Mouse (Mus musculus) left cerebral cortex, postnatal 14 days (tissue): ENCODE results near the gene Hdac1. TPM values are rescaled to one million over a fixed set of nuclear protein-coding genes. Genes with fewer than 3 reads are reported as not detected.
"Not testable (repeated sequence)": the region's sequence is repeated elsewhere in the genome, so short reads cannot be mapped to it uniquely, and the experiment has no call there.

Source experiments
- DNase-seq, 2 experiments: peaks; one replicate each; pipeline ENCODE4 v3.0.0; 2021 to 2022; ENCODE audit warnings: low spot score in 2 of 2, mixed read lengths in 1 of 2
- intact Hi-C: fragments of 180-260 bp; cut with DNase I; formaldehyde crosslinking; loops from one replicate; pipeline ENCODE4 v1.15.1; 2025
- total RNA-seq, 2 experiments: library from RNA; stranded (reverse); gene quantifications; 2 replicates each; pipeline ENCODE4 v1.2.3; 2021

The Hdac1 gene
- total RNA-seq, 2 experiments from 2014 or later: 27.2 to 30.2 TPM

DNA sequence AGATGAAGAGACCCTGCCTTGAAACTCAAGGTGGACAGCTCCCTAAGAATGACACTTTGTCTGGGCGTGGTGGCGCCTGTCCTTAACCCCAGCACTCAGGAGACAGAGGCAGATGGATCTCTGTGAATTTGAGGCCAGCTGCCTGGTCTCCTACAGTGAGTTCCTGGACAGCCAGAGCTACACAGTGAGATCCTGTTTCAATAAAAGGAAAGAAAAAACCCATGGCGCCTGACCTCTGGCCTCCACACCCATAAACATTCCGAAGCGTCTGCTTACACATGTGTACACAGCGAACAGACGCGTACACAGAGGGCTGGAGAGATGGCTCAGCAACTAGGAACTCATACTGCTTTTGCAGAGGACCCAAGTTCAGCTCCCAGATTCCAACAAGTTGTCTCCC is 21.2 kb upstream of the Hdac1 start:
- intact Hi-C loops: no loop called here
- DNase-seq: no peak

DNA sequence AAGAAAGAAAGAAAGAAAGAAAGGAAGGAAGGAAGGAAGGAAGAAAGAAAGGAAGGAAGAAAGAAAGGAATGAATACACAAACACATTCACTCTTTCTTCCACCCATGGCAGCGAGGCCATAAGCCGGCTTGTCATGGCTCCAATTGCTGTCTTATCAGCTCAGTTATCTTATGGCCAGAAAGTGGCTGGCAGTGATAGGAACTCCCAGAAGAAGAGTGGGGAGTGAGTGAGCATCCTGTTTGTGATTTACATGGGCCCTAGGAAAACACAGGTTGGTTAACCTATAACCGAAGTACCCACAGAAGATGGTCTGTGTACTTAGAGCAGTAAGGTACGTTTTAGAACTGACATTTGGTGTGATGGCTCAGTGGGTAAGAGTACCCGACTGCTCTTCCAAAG is 18.7 kb upstream of the Hdac1 start:
- intact Hi-C loops: no loop called here

DNA sequence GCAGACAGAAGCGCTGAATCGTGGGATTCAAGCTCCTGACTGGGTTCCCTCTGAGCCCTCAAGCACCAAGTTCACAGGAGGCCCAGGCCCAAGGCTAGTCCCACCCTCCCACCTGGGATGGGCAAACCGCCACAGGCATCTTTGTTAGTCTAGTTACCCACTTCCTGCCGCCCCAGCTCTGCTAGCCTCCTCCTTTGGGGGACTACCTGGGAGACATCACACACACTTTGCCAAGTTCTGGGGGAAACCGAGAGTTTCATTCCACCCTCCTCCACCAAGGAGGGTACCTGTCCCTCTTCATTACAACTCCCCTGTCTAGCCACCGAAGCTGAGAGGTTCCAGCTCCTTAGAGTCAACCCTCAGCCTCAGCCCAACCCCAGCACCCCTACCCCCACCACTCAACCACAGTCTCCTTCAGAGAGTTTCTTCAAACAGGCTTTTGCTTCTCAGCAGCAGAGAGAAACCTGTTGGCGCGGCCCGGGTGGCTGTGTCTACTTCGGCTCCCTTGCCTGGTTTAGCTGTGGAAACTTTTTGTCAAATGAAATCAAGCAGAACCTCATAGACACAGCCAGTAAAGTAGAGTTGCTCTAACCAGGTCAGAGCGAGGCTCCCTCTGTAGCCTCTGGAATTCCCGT is 15.9 kb upstream of the Hdac1 start:
- intact Hi-C loops: no loop called here
- no peak for DNase-seq

More for the DNA sequence above, 18.7 kb upstream of the Hdac1 start:
- DNase-seq: no peak

DNA sequence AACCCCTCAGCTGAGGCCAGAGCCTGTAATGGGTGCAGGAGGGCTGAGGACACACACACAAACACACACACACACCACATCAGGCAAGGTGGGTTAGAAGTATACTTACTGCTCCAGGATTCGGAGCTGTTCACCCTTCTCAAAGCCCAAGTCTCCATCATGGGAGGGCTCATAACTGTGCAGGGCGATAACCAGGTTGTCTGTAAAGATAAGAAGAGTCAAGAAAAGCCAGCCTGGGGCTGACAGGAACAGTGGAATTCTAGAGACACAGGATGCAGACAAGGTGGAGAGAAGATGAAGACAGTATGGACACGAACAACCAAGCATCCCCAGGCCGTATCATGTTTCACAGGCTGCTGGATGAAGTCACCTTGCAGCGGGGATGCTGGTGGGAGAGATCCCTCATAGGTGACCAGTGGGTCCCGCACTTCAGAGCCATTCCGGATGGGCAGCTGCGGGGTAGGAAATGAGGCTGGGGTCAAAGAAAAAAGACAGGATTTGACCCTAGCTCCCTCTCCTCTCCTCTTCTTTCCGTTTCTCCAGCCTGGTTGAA is 14.8 kb upstream of the Hdac1 start:
- intact Hi-C loops: no loop called here
- DNase-seq: no peak

DNA sequence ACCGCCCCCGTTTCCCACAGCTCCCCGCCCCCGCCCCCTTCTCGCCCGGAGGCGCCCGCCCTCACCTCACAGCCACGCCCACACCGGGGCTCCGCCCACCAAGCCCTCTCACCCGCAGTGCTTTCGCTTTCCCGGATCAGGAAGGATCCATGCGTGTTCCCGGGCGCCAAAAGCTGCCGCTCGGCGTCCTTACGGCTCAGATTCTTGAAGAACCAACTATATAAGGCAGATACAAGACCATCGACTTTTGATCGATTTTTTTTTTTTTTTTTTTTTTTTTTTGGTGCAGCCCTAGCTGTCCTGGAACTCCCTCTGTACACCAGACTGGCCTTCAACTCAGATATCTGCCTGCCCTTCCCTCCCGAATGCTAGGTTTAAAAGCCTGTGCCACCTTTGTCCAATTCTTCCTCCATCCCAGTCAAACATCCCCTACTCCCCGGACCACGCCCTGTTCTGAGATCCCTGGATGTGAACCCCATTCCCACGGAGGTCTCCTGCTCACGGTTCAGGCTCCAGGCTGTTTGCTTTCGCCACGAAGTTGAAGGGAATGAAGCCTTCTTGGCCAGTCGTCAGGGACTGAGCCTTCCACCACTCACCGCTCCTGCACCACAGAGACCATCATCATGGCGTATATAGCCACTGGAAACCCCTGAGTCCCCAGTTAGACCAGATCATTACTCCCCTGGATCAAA is 14.2 kb upstream of the Hdac1 start:
- intact Hi-C loops: no loop called here
- DNase-seq: peak; percentile 79 to 84

DNA sequence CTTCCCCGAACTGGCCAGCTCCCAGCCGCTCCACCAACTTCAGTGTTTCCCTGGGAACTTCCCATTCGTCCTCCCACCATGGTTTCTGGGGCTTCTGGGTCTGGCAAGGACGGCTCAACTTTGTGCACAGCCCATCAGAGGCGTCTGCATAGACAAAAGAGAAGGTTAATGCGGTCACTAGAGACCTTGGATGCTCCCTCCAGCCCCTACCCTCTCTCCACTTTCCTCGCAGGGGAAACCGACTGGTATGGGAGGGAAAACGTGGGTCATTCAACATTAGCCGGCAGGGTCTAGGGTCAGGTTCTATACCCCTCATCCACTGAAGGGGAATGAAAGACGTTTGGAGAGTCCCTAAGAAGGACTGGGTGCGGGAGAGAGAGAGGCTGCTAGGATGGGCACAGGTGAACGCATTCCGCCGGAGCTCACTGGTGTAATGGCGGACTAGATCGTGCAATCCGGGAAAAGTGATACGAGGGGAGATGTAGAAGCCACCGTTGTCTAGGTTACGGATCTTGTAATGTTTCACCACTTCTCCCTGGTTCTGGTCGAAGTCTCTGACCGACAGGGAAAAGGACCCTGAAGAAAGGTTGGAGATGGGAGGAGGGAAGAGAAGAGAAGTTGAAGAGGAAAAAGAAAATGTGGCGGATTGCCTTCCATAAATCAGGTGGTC is 13.5 kb upstream of the Hdac1 start:
- DNase-seq: peak in 1 of 2 experiments; percentile 40
- intact Hi-C loops: no loop called here

DNA sequence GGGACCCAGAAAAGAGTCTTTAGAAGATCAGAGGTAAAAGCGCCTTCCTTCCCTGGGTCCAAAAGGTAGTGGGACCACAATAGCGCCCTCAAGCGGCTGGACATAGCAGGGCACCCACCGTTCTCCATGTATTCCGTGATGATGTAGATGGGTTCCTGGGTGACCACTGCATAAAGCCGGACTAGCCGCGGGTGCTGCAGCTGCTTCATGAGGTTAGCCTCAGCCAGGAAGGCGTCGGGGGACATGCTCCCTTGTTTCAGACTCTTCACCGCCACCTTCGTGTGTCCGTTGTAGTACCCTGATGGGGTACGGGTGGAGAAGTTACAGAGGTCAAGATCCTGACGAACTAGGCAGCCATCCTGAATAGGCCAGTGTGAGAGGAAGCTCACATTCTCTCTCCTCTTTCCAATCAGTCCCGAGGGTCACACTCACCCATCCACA is 12.9 kb upstream of the Hdac1 start:
- intact Hi-C loops: no loop called here
- peak; percentile 62 to 72 for DNase-seq

DNA sequence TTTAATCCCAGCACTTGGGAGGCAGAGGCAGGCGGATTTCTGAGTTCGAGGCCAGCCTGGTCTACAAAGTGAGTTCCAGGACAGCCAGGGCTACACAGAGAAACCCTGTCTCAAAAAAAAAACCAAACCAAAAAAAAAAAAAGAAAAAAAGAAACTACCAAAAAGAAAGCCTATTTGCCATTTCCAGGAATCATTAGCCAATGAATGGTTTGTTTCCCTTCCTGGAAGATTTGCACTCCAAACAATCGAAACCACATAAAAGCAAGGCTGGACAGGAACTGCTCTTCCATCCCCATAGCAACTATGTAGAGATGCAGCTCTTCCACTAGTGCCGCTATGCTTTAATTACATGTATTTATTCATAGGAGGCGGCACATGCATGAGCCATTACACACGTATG is 12.0 kb upstream of the Hdac1 start:
- DNase-seq, intact Hi-C loops: not testable (repeated sequence)

DNA sequence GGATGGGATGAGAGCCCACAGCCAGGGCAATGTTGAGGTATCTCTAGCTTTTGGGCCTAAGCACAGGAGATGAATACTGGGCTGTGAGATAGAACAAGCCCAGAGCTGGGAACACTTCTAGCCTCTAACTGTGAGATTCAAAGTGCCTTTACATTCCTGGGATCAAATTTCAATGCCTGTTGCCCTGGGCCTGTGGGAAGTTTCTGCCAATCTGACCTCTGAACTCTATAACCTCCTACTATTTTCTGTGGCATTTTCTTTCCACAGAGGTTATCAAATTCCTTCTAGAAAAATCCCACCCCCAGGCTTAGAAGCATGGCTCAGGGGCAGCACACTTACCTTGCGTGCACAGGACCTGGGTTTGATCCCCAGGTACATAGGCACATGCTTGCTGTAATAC is 7.8 kb upstream of the Hdac1 start:
- intact Hi-C loops: no loop called here
- DNase-seq: no peak

DNA sequence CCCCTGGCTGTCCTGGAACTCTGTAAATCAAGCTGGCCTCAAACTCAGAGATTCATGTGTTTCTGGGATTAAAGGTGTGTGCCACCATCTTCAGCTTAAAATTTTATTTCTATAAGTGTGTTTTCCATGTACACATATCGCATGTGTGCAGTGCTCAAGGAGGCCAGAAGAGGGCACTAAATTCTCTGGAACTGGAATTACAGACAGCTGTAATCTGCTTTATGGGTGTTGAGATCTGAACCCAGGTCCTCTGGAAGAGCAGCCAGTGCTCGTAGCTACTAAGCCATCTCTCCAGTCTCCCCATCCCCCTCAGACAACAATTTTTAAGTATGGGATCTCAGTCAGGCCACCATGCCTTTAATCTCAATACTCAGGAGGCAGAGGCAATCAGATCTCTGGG is 6.8 kb upstream of the Hdac1 start:
- intact Hi-C loops: no loop called here

DNA sequence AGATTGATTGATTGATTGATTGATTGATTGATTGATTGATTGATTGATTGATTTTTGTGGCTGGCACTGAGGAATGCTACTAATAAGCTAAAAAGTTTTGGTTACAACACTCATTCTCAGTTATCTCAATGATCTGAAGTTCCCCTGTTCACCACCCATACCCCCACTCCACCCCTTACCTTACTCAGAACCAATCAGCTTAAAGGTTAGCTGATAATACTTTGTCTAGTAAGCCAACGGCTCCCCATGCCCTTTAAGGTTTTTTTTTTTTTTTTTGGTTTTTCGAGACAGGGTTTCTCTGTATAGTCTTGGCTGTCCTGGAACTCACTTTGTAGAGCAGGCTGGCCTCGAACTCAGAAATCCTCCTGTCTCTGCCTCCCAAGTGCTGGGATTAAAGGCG is 5.1 kb upstream of the Hdac1 start:
- intact Hi-C loops, DNase-seq: not testable (repeated sequence)

More for the DNA sequence above, 6.8 kb upstream of the Hdac1 start:
- no peak for DNase-seq

DNA sequence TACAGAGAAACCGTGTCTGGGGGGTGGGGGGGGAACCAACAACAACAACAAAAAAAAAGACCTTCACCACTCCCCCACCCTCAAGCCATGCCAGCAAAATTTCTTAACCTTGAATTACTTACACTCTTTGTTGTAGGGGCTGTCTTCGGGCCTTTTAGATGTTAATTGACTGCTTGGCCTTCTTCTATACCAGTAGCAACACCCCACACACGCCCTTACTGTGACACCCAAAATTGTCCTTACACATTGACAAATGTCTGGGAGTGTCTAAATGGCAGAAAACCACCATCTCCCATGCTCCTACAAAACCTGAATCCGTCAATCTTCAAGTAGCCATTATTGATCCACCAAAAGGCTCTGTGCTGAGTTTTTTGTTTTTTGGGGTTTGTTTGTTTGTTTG is 1.6 kb upstream of the Hdac1 start:
- no peak for DNase-seq
- intact Hi-C loops: no loop called here

DNA sequence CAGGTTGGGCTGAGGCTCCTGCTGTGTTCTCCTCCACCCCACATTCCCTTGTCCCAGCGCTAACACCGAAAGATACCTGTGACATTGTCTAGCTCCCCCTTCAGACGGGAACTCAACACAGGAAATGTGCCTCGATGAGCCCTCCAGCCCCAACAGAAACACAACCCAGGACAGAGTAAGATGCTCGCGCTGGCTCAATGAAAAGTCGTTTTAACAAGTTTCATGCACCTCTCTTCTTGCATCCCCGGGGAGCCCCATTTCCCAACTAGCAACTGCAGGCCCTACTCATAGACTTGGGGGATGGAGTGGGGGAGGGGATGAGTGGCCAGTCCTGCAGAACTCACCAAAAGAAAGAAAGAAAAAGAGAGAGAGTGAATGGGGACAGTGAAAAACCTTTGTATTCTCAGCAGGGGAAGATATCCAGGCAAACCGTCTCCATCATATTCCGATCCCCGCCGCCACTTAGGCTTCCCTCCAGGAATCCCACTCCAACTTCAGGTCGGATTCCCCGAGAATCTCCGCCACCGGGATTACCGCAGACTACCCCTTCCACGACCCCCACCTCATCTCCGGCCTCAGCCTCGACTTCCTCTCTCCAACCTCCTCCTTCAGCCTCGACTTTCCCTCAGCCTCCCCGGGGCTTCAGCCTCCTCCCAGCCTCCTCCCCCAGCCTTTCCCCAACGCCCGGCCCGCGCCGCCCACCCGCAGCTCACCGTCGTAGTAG is 483 bp downstream of the Hdac1 start:
- DNase-seq: no peak
- intact Hi-C loops: no loop called here

DNA sequence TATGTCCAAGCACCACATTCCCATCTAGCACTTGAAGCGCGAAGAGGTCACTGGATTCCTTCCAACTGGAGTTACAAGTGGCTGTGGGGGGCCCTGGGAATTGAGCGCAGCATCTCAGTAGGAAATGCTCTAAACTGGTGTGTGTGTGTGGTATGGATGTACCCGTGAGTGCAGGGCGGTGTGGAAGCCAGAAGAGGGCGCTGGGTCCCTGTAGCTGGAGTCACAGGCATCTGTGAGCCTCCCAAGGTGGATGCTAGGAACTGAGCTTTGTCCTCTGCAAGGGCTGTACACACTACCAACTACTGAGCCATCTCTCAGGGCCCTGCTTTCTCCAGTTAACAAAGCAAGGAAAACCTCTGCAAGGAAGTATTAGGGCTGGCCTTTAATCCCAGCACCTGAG is 2.5 kb downstream of the Hdac1 start:
- no peak for DNase-seq
- intact Hi-C loops: no loop called here

DNA sequence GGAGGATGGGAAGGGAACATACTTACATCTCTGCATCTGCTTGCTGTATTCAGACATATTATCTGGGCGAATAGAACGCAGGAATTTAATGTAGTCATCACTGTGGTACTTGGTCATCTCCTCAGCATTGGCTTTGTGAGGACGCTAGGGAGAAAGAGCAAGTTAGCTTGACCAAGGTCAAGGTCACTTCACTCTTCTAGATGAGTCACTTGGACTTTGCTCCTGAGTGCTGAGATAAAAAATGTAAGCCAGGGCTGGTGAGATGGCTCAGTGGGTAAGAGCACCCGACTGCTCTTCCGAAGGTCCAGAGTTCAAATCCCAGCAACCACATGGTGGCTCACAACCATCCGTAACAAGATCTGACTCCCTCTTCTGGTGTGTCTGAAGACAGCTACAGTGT is 13.6 kb downstream of the Hdac1 start:
- DNase-seq, intact Hi-C loops: not testable (repeated sequence)

DNA sequence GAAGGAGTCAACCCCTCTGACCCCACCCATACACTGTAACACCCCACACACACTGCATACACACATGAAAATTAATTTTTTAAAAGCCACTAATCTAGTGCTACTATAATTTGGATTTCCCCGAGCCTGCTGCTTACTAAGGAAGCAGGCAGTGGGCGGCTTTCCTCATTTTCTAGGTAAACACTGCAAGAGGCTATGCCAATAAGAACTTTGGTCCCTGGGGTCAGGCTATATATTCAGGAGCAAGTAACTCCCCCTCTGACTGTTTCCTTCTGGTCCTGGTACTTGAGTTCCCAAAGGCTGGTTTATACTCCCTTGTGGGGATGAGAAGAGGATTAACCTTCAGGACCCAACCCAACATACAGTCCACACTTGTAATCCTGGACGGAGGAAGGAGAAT is 16.6 kb downstream of the Hdac1 start:
- intact Hi-C loops: no loop called here
- DNase-seq: no peak

DNA sequence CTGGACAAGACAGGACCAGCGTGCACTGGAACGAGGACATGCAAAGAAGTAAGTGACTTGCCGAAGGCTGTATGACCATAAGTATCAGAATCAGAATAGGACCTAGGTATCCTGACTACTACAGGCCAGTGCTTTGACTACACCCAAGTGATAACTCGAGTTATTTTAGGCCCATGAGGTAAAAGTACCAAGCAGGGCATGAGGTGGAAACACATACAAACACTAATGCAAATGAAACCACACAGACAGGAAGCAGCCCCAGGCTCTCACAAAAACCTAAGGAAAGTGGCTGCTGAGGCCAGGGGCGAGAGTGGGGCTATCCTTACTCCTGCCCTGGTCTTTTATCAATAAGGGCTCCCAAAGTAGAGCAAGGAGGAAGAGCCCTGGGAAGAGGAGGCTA is 17.2 kb downstream of the Hdac1 start:
- intact Hi-C loops: no loop called here
- DNase-seq: no peak

DNA sequence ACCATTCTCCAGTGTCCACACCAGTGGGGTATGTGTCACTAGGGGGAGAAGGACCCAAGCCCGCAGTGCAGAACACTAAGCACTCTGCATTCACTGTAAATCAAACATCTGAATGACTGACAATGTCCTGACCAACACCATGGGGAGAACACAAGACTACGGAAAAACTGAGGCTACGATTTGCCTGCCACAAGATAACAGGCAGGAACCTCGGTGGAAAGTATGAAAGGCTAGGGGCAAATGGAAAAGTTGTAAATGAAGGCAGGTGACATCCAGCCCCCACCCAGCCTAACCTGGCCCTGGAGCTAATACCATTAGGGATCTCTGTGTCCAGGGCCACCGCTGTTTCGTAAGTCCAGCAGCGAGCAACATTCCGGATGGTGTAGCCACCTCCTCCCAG is 24.0 kb downstream of the Hdac1 start:
- intact Hi-C loops: no loop called here
- no peak for DNase-seq

DNA sequence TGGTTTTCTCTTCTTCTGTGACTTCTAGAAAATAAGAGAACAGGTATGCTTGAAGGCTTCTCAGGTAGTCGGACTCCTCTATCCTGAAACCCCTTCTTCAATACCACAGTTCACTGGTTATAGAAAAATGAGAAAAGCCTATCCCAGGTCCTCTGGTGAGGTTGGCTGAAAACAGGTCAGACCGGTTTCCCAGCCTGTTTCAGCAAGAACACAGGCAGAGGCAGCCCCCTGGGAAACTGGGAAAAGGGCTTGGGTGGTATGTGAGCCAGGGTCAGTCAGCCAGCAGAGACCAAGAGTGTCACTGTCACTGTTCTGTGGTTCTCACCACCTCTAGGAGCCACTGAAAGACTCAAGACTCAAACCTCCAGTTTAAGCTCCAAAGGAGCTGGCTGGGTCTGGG is 25.6 kb downstream of the Hdac1 start:
- DNase-seq: no peak
- intact Hi-C loops: no loop called here
